Mouse (Mus musculus) heart, postnatal 0 days (tissue): ENCODE data around the gene Tm4sf20. TPM values are rescaled to one million over a fixed set of nuclear protein-coding genes. Genes with fewer than 3 reads are reported as not detected.

Source experiments
- ATAC-seq: fragments of 200-750 bp; cut with Nextera tagmentation; 2 replicates; pipeline ENCODE4 v1.8.0; 2017; ENCODE audit warnings: low read depth, moderate number of reproducible peaks, moderate library complexity; ENCODE audit not compliant: insufficient read depth
- DNase-seq: peaks from one replicate; pipeline ENCODE4 v3.0.0-alpha.2; 2016; ENCODE audit warnings: low spot score
- H3K27ac ChIP-seq: fragments of 300-500 bp; sonication (generic); 2 replicates; pipeline ENCODE4 v1.5.1; 2014; ENCODE audit warnings: low read depth, mild to moderate bottlenecking
- H3K27me3 ChIP-seq: fragments of 300-500 bp; sonication (generic); 2 replicates; pipeline ENCODE4 v1.6.1; 2014; ENCODE audit warnings: low read length, mixed read lengths; ENCODE audit not compliant: control insufficient read depth, insufficient read depth
- H3K36me3 ChIP-seq: fragments of 300-500 bp; sonication (generic); replicated peaks from 2 replicates; pipeline ENCODE4 v1.6.1; 2014; ENCODE audit warnings: low read length, mixed read lengths; ENCODE audit not compliant: control insufficient read depth, insufficient read depth
- H3K4me1 ChIP-seq: fragments of 300-500 bp; sonication (generic); 2 replicates; pipeline ENCODE4 v1.6.1; 2014; ENCODE audit warnings: antibody characterized with exemption; ENCODE audit not compliant: control insufficient read depth, insufficient read depth
- H3K4me2 ChIP-seq: fragments of 300-500 bp; sonication (generic); 2 replicates; pipeline ENCODE4 v1.6.1; 2014; ENCODE audit warnings: low read depth, mild to moderate bottlenecking, low read length, moderate library complexity
- H3K4me3 ChIP-seq: fragments of 300-500 bp; sonication (generic); 2 replicates; pipeline ENCODE4 v1.5.1; 2014; ENCODE audit warnings: low read depth, low read length
- H3K9ac ChIP-seq: fragments of 300-500 bp; sonication (generic); replicated peaks from 2 replicates; pipeline ENCODE4 v1.6.1; 2014; ENCODE audit warnings: low read depth, low read length, mixed read lengths
- H3K9me3 ChIP-seq: fragments of 300-500 bp; sonication (generic); replicated peaks from 2 replicates; pipeline ENCODE4 v1.6.1; 2016; ENCODE audit warnings: low read length; ENCODE audit not compliant: control insufficient read depth
- CTCF ChIP-seq: IDR thresholded peaks from 2 replicates; pipeline ENCODE4 v1.5.1; 2016; ENCODE audit warnings: antibody characterized with exemption, control low read depth, low read depth
- EP300 ChIP-seq: IDR thresholded peaks from 2 replicates; pipeline ENCODE4 v1.6.1; 2016; ENCODE audit warnings: antibody characterized with exemption, low read depth
- WGBS: fragments of 180-500 bp; shearing (Covaris S2); extraction: QIAGEN DNeasy Blood & Tissue Kit; methylation state at CpG from one replicate; pipeline ENCODE4 v1.1.7; 2014; 5-methylcytosine and 5-hydroxymethylcytosine counted together
- polyA plus RNA-seq: library from polyadenylated mRNA; unstranded; fragments of >200 nt; fragmentation: Nextera tagmentation; extraction: Ambion mirVana; gene quantifications from 2 replicates; pipeline ENCODE4 v1.2.1, GENCODE M21; 2015
- total RNA-seq: library from RNA; depleted of rRNA; stranded (reverse); fragments of >200 nt; gene quantifications from 2 replicates; pipeline ENCODE4 v1.2.3, GENCODE M21; 2014; ENCODE audit warnings: low replicate concordance

Gene Tm4sf20
- total and polyA plus RNA-seq, 2 experiments from 2014 or later: not detected

DNA sequence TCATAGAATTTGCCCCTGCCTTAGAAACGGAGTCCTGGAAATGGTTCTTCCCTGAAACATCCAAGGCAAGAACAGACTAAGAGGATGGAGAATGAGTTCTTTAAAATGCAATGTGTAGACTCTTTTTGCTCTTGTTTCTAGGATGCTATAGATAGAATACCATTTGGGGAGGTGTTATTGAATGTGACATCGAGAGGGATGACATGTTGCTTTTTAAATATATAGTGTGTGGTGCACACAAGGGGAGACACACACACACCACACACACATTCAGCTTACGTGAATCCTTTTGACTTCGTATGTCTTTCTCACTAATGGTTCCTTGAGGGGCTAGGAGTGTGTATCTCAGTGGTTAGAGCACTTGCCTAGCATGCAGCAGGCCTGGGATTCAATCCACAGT lies 7.0 kb upstream of the Tm4sf20 start:
- Histone ChIP-seq H3K9ac (no peak overlapping the region), H3K36me3 (no peaks in the 10 kb centered on the region), H3K4me3 (no peak overlapping the region), H3K9me3 (no peaks in the 10 kb centered on the region), H3K4me2 (no peak overlapping the region), H3K27ac (no peak overlapping the region), H3K4me1 (no peaks in the 10 kb centered on the region), H3K27me3 (no peaks in the 10 kb centered on the region)
- ATAC-seq (no peak), DNase-seq (no peak)
- TF ChIP-seq EP300 (no peak), CTCF (no peak)
- 80% methylated on average over 4 of the region's 4 CpGs for WGBS

DNA sequence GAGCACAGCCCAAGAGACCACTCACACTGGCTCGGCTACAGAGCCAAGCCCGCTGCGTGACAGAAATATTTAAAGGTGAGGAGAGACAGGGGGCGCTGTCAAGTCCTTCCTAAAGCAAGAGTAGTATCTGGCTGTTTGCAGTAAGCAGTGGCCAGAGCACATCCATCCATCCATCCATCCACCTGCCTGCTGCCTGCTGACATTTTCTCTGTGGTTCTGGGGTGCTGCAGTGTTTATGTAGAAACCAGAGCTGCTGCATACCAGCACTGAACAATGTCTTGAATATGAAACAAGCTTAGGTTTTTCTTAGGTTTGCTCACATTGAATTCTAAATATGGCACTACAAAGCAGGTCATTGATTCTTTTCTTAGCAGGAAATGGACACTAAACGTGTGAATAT lies 4.9 kb upstream of the Tm4sf20 start:
- 57% methylated on average over 5 of the region's 5 CpGs for WGBS
- ATAC-seq: no peak
- H3K27ac ChIP-seq: no peak overlapping the region
- no peak overlapping the region for H3K4me2 ChIP-seq
- H3K9ac ChIP-seq: no peak overlapping the region
- H3K36me3 ChIP-seq: no peaks in the 10 kb centered on the region
- H3K4me3 ChIP-seq: no peak overlapping the region
- H3K27me3 ChIP-seq: no peaks in the 10 kb centered on the region
- TF ChIP-seq CTCF (no peak), EP300 (no peak)
- no peak for DNase-seq
- no peaks in the 10 kb centered on the region for H3K4me1 ChIP-seq
- no peaks in the 10 kb centered on the region for H3K9me3 ChIP-seq

DNA sequence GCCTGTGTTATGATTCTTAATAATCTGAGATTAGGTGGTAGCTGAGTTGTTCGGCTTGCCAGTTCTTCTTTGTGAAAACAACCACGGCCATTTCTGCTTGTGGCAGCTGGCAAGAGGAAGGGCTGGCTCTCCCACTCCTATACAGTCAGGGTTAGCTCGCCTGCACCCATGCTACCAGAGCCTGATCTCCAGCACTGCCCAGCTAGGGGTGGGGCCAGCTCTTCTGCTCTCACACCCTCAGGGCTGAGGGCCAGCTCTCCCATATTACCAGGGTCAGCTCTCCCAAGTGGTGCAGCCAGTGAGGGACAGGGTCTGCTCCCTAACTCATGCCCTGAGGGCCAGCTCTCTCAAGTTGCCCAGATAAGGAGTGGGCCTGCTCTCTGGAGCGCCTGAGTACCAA lies 4.2 kb upstream of the Tm4sf20 start:
- Histone ChIP-seq H3K9ac (no peak overlapping the region), H3K27me3 (no peaks in the 10 kb centered on the region), H3K9me3 (no peaks in the 10 kb centered on the region), H3K4me3 (no peak overlapping the region), H3K4me1 (no peaks in the 10 kb centered on the region), H3K27ac (no peak overlapping the region), H3K36me3 (no peaks in the 10 kb centered on the region), H3K4me2 (no peak overlapping the region)
- ATAC-seq (no peak), DNase-seq (no peak)
- no peak for TF ChIP-seq CTCF
- no peak for TF ChIP-seq EP300
- 70% methylated on average over 4 of the region's 4 CpGs for WGBS

DNA sequence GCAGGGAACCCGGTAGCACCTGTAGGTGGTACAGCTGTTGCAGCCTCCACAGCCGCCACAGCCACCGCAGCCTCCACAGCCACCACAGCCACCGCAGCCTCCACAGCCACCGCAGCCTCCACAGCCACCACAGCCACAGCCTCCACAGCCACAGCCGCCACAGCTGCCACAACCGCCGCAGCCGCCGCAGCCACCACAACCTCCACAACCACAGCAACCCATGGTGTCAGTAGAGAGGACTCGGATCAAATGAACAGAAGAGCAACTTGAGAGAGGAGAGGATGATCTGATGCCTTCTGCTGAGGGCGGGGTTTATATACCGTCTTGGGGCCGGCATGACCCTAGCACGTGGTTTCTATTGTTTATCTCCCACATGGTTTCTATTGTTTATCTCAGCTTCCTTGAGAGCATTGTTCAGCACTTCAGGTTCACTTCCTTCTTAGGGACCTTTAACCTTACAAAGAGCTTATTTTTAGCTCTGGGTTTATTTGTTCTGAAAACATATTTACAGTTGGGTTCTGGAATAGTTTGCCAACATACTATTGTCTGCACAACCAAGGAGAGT lies 2.8 kb upstream of the Tm4sf20 start, which contains the start of gene Gm47791:
Gm47791 (minus strand) TSS at position 222 of the 565 bp plus-strand sequence.
- WGBS: 76% methylated on average over 15 of the region's 15 CpGs
- no peak within 1 kb of the TSS for H3K27ac ChIP-seq
- H3K9me3 ChIP-seq: no peaks in the 10 kb centered on the region
- no peaks in the 10 kb centered on the region for H3K36me3 ChIP-seq
- H3K27me3 ChIP-seq: no peaks in the 10 kb centered on the region
- no peak within 1 kb of the TSS for H3K4me2 ChIP-seq
- H3K4me1 ChIP-seq: no peaks in the 10 kb centered on the region
- no peak within 1 kb of the TSS for H3K9ac ChIP-seq
- H3K4me3 ChIP-seq: no peak within 1 kb of the TSS
- TF ChIP-seq CTCF: no peak
- TF ChIP-seq EP300: no peak
- DNase-seq: no peak
- ATAC-seq: no peak

DNA sequence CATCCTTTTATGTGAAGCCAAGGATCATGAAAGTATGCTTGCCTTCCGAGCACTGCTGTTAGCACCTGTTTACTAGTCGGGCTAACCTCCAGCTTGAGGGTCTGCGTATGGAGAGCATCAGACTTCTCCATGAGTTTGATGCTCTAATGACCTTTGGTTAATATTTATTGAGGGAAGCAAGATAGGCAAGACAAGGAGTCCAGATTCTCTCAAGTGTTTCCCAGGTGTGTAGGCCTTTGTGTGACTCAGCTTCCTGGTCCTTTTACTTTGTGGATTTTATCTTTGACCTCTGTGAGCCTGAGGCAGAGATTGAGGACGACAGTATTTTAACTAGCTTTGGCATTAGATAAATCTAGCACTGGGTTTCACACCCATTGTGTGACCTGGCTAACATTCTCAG lies 1.6 kb downstream of the Tm4sf20 start:
- no peak for TF ChIP-seq EP300
- TF ChIP-seq CTCF: no peak
- WGBS: 50% methylated on average over 4 of the region's 4 CpGs
- Histone ChIP-seq H3K36me3 (no peaks in the 10 kb centered on the region), H3K27me3 (no peaks in the 10 kb centered on the region), H3K9ac (no peak overlapping the region), H3K9me3 (no peaks in the 10 kb centered on the region), H3K27ac (no peak overlapping the region), H3K4me2 (no peak overlapping the region), H3K4me1 (no peaks in the 10 kb centered on the region), H3K4me3 (no peak overlapping the region)
- no peak for DNase-seq
- ATAC-seq: no peak

DNA sequence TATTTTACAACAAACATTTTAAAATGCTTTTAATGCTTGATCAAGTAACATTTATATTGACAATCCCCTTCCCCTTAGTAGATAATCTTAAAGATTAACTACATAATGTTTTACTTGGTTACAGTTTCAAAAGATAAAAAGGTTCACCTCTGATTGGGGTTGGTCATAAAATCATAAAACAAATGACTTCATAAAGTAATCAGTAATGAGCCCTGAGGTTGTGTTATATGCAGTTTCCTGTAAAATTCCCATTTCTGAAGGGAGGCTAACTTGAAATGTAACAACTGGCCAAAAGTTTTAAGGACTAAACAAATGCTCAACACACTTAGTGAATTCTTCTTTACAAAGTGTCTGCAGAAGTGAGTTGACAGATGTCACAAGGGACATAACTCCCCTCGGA lies 2.0 kb downstream of the Tm4sf20 start:
- no peak for DNase-seq
- H3K4me2 ChIP-seq: no peak overlapping the region
- no peak for ATAC-seq
- H3K4me3 ChIP-seq: no peak overlapping the region
- H3K9ac ChIP-seq: no peak overlapping the region
- WGBS: 18% methylated on average over 1 of the region's 1 CpGs
- TF ChIP-seq CTCF (no peak), EP300 (no peak)
- no peaks in the 10 kb centered on the region for H3K9me3 ChIP-seq
- H3K4me1 ChIP-seq: no peaks in the 10 kb centered on the region
- H3K36me3 ChIP-seq: no peaks in the 10 kb centered on the region
- H3K27ac ChIP-seq: no peak overlapping the region
- H3K27me3 ChIP-seq: no peaks in the 10 kb centered on the region
